Mouse (Mus musculus): Measurements from ENCODE around the gene Glul. TPM values are rescaled to one million over a fixed set of nuclear protein-coding genes. Genes with fewer than 3 reads are reported as not detected.

Glul gene
- polyA plus RNA-seq, 1 experiment from 2014 or later = 126 TPM

- H3K27me3 ChIP-seq = no peaks in the 10 kb centered on the region
- no peak overlapping the region for H3K27ac ChIP-seq
- no peak overlapping the region for H3K9ac ChIP-seq
- WGBS = 94% methylated on average over 6 of the region's 6 CpGs
- ATAC-seq (ENCODE audit: low FRiP score) = no peak
- H3K4me1 ChIP-seq = peaks cover 5% of the 10 kb centered on the region; the same call in 1 of the 2 replicates
- H3K9me3 ChIP-seq (replicated peaks) = no peaks in the 10 kb centered on the region
- H3K36me3 ChIP-seq = no peaks in the 10 kb centered on the region
- H3K4me3 ChIP-seq = no peak overlapping the region
- H3K4me2 ChIP-seq (replicated peaks) = no peak overlapping the region
Observed at GRCm38 (mm10) chr1:153947837-153948236, 48.1 kb downstream of the Glul start.

- Histone ChIP-seq H3K4me1 (no peaks in the 10 kb centered on the region), H3K4me3 (no peak overlapping the region), H3K9ac (no peak overlapping the region), H3K4me2 (replicated peaks) (no peak overlapping the region), H3K9me3 (replicated peaks) (no peaks in the 10 kb centered on the region), H3K27ac (no peak overlapping the region), H3K36me3 (no peaks in the 10 kb centered on the region), H3K27me3 (no peaks in the 10 kb centered on the region)
- WGBS = 85% methylated on average over 9 of the region's 9 CpGs
- no peak for ATAC-seq (ENCODE audit: low FRiP score)
Observed at GRCm38 (mm10) chr1:153953232-153953631, 53.5 kb downstream of the Glul start.

DNA sequence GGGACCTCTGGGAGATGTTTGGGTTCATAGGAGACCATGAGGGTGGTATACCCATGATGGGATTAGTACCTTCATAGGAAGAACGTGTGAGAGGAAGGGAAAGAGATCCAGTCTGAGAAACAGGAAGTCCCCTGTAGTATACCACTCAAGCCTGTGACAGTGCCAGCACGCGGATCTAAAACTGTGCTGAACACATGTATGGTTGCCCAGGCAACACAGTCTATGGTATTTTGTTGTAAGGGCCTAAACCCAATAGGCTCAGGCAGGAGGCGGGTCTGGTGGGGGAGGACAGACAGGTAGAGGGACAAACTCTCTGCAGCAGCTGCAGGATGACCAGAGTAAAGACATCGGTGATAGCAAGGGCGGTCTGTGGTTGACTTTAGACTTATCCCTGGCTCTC, 54.1 kb downstream of the Glul start:
- Histone ChIP-seq H3K9ac (no peak overlapping the region), H3K4me2 (replicated peaks) (no peak overlapping the region), H3K4me1 (no peaks in the 10 kb centered on the region), H3K36me3 (no peaks in the 10 kb centered on the region), H3K27me3 (no peaks in the 10 kb centered on the region), H3K9me3 (replicated peaks) (no peaks in the 10 kb centered on the region), H3K27ac (no peak overlapping the region), H3K4me3 (no peak overlapping the region)
- no peak for ATAC-seq (ENCODE audit: low FRiP score)
- 79% methylated on average over 6 of the region's 6 CpGs for WGBS

GRCm38 (mm10) chr1:153957850-153958249, 58.1 kb downstream of the Glul start:
- no peak for ATAC-seq (ENCODE audit: low FRiP score)
- 67% methylated on average over 1 of the region's 1 CpGs for WGBS
- Histone ChIP-seq H3K9ac (no peak overlapping the region), H3K4me1 (no peaks in the 10 kb centered on the region), H3K4me3 (no peak overlapping the region), H3K9me3 (replicated peaks) (no peaks in the 10 kb centered on the region), H3K27ac (no peak overlapping the region), H3K27me3 (no peaks in the 10 kb centered on the region), H3K36me3 (no peaks in the 10 kb centered on the region), H3K4me2 (replicated peaks) (no peak overlapping the region)

Small RNA genes lying within 50 kb of the gene (microRNA-seq; reads per million reads assigned to microRNA genes)
- gene Mir8114 = 31.5 reads per million, percentile 33 among the genes with 10 or more reads in this experiment

Other genes starting within 250 kb of the Glul start
- gene Rgs8, start 246.9 kb upstream of the Glul start, polyA plus RNA-seq (2016; fragmentation: Nextera tagmentation; extraction: Ambion mirVana) = 18.3 and 18.6 TPM in 2 replicates
- gene Rgs16, start 159.6 kb upstream of the Glul start, polyA plus RNA-seq (2016; fragmentation: Nextera tagmentation; extraction: Ambion mirVana) = 24.9 and 27.0 TPM in 2 replicates
- gene Rnasel, start 150.5 kb upstream of the Glul start, polyA plus RNA-seq (2016; fragmentation: Nextera tagmentation; extraction: Ambion mirVana) = 39.5 and 40.0 TPM in 2 replicates
- gene Rgsl1, start 55.8 kb upstream of the Glul start, polyA plus RNA-seq (2016; fragmentation: Nextera tagmentation; extraction: Ambion mirVana) = 0.12 and 0.27 TPM in 2 replicates
- gene Teddm1b, start 25.6 kb upstream of the Glul start, polyA plus RNA-seq (2016; fragmentation: Nextera tagmentation; extraction: Ambion mirVana) = 0.42 and 0.46 TPM in 2 replicates
- not detected in 2 replicates for gene Teddm1a, start 8.2 kb upstream of the Glul start, polyA plus RNA-seq (2016; fragmentation: Nextera tagmentation; extraction: Ambion mirVana)
- 0.66 and 0.77 TPM in 2 replicates for gene Teddm2, start 284 bp downstream of the Glul start, polyA plus RNA-seq (2016; fragmentation: Nextera tagmentation; extraction: Ambion mirVana)